Mouse (Mus musculus): ENCODE results near the gene Fkbp2.

Gene Fkbp2

DNA sequence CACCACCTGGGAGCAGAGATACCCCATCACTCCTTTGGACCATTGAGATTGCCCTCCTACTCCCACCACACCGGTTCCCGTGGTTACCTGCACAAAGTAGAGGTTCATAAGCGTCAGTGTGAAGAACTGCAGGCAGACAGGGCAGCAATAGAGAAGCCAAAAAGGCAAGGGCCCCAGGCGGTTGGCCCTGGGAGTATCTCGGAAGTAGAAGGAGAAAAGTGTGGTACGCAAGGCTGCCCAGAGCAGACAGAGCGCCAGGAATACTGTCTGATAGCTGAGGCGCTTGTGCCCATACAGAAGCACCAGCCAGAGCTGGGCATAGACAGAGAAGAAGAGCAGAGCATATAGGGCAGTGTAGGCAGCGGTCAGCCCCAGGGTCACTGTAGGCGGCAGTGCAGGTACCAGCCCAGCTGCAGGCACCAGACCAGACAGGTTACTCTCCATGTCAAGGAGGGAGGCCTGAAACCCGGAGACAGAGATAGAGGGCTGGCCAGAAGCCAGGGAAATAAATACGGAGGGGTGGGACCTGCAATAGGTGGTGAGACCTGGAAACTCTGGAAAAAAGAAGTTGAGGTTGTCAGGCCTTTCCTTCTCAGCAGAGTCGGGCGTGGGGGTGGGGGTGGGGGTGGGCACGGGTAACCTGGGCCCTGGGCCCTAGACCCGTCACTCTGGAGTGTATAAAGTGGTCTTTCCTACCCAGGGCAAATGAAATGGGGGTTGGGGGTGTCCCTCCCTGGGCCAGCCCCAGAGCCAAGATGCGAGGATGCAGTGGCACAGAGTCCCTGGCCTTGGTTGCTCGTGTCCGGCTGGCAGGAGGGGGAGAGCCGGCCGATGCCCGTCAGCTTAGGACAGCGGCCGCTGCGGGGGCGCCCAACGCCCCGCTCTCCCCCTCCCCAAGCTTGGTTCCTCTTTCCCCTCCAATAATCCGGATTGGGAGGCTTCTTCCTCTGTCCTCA is 39.6 kb downstream of the Fkbp2 start:
- no peak for DNase-seq (ENCODE audit: low read depth)

GRCm38 (mm10) chr19:6939106-6940002 is 40.9 kb downstream of the Fkbp2 start:
- DNase-seq (ENCODE audit: low read depth): no peak

- DNase-seq (ENCODE audit: low read depth): no peak
Observed at GRCm38 (mm10) chr19:6937541-6938465, 42.5 kb downstream of the Fkbp2 start.

GRCm38 (mm10) chr19:6936299-6936698 is 44.0 kb downstream of the Fkbp2 start:
- DNase-seq (ENCODE audit: low read depth): peak; percentile 75

GRCm38 (mm10) chr19:6934195-6934977 is 45.9 kb downstream of the Fkbp2 start, which contains the start of gene Kcnk4:
Gene Kcnk4 (minus strand): TSS chr19:6934515.
- DNase-seq (ENCODE audit: low read depth): no peak

DNA sequence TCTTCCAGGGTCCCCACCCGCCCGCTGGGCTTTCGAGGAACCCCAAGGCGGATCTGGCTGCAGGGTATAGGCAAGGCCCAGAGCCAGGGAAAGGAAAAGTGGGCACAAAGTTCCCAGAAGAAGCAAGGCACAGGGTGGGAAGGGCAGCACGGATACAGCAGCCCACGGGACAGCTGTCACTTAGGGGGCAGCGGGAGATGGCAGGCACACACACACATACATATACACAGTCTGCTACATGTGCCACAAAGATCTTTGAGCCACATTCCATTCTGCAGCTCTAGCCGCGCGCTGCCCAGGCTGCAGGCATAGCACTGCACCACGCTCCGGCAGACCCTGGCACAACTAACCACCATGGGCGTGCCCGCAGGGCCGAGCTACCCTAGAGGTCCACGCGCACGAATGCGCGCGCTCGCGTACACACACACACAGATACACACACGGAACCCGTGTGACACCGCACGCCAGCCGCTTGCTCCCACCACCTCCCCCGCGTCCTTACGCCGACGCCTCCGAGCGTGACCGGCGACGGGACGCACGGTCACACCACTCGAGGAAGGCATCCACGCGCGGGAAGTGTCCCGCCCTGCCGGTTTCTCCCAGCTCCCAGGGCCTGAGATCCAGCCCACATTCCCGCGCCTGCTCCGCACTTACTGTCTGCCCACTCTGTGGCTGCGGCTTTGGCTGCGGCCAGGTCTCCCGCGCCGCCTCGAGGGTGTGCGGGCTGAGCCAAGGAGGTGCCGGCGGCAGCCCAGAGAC is 46.7 kb downstream of the Fkbp2 start:
- no peak for DNase-seq (ENCODE audit: low read depth)

DNA sequence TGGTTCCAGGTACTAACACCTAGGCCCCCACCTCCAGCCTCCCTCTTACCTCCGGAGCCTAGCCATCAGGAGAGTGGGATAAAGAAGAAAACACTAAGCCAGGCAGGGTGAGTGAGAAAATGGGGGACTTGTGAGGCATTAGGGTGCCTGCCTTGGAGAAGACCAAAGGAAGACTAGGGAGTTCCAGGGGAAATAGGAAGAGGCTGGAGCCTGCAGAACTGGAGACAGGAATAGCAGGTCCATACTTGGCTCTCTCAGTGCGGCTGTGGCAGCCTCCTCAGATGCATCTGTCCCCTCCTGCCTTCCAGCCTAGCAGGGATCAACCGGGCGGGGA is 47.2 kb downstream of the Fkbp2 start:
- no peak for DNase-seq (ENCODE audit: low read depth)

GRCm38 (mm10) chr19:6932018-6932417 is 48.3 kb downstream of the Fkbp2 start:
- no peak for DNase-seq (ENCODE audit: low read depth)

DNA sequence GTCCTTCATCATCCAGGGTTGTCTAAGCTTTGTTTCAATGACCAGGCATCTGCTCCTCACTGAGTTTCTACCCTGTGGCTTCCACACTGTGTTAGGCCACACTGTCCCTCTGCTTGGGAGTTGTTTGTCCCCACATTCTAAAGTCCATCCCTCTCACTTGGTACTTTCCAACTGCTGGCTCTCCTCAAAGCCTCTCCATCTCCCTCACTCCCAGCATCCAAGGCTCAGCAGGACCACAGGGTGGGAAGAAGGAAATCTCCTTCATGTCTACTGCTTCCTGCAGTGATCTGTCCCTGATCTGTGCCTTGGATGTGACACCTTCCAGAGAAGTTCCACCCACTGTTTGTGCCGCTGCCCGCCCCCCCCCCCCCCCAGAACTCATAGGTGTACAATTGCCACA is 49.3 kb downstream of the Fkbp2 start:
- DNase-seq (ENCODE audit: low read depth): no peak

DNA sequence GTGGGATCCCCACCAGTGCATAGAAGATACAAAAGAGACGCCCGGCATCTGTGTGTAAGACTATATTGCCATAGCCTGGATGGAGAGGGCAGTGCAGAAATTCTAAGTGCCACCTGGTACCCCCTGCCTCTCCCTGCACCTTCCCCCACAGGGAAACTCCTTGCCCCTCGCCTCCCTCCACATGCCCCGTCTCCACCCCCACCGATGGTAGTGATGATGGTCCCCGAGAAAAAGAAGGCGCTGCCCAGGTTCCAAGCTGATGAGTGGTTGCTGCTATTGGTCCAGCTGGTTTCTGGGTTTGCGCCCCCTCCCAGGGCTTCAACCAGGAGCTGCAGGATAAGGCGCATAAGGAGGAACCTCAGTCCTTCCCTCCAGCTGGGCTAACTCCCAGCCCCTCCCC is 52.2 kb downstream of the Fkbp2 start:
- no peak for DNase-seq (ENCODE audit: low read depth)

Data from induced T-regulatory cell, adult 2 months (primary cell).